Mouse (Mus musculus): ENCODE results near the gene Slfn3. TPM values are rescaled to one million over a fixed set of nuclear protein-coding genes. Genes with fewer than 3 reads are reported as not detected.
"Not testable (repeated sequence)": the region's sequence is repeated elsewhere in the genome, so short reads cannot be mapped to it uniquely, and the experiment has no call there.

Gene Slfn3
- polyA plus RNA-seq, 1 experiment from 2014 or later: 1.8 TPM

GRCm38 (mm10) chr11:83227926-83228723 lies 37.0 kb downstream of the Slfn3 start:
- H3K9me3 ChIP-seq (replicated peaks; ENCODE audit: low read length): no peaks in the 10 kb centered on the region
- TF ChIP-seq CTCF (IDR thresholded peaks at IDR 0.05; ENCODE audit: low read depth): no peak
- no peak overlapping the region for H3K4me3 ChIP-seq (replicated peaks; ENCODE audit: low read depth, low read length)
- H3K4me1 ChIP-seq (replicated peaks; ENCODE audit: insufficient read depth, low read length): no peaks in the 10 kb centered on the region
- WGBS: 86% methylated on average over 7 of the region's 7 CpGs
- H3K9ac ChIP-seq (ENCODE audit: low read depth, low read length): no peak overlapping the region
- ATAC-seq (replicated peaks; ENCODE audit: low FRiP score, low read depth): no peak
- H3K27me3 ChIP-seq (ENCODE audit: insufficient read depth, low read length): no peaks in the 10 kb centered on the region
- no peak overlapping the region for H3K27ac ChIP-seq
- H3K36me3 ChIP-seq (ENCODE audit: insufficient read depth, low read length): no peaks in the 10 kb centered on the region
- H3K4me2 ChIP-seq (ENCODE audit: low read length): no peak overlapping the region
- DNase-seq (ENCODE audit: low spot score): no peak

- no peak for ATAC-seq (replicated peaks; ENCODE audit: low FRiP score, low read depth)
These were observed 39.8 kb downstream of the Slfn3 start for GRCm38 (mm10) chr11:83230966-83231365.

GRCm38 (mm10) chr11:83233621-83234020 lies 42.5 kb downstream of the Slfn3 start:
- DNase-seq (ENCODE audit: low spot score); ATAC-seq (replicated peaks; ENCODE audit: low FRiP score, low read depth); H3K9me3 ChIP-seq (replicated peaks; ENCODE audit: low read length); H3K9ac ChIP-seq (ENCODE audit: low read depth, low read length); H3K27me3 ChIP-seq (ENCODE audit: insufficient read depth, low read length); H3K36me3 ChIP-seq (ENCODE audit: insufficient read depth, low read length); H3K4me3 ChIP-seq (replicated peaks; ENCODE audit: low read depth, low read length); H3K4me2 ChIP-seq (ENCODE audit: low read length); H3K27ac ChIP-seq; H3K4me1 ChIP-seq (replicated peaks; ENCODE audit: insufficient read depth, low read length): not testable (repeated sequence)
- WGBS: 48% methylated on average over 5 of the region's 5 CpGs

More at GRCm38 (mm10) chr11:83230966-83231365, 39.8 kb downstream of the Slfn3 start:
- WGBS: 73% methylated on average over 3 of the region's 3 CpGs
- TF ChIP-seq CTCF (IDR thresholded peaks at IDR 0.05; ENCODE audit: low read depth): peak; percentile 51
- no peak overlapping the region for H3K4me2 ChIP-seq (ENCODE audit: low read length)
- peak; percentile 16 for DNase-seq (ENCODE audit: low spot score)
- H3K4me1 ChIP-seq (replicated peaks; ENCODE audit: insufficient read depth, low read length): no peaks in the 10 kb centered on the region
- no peaks in the 10 kb centered on the region for H3K9me3 ChIP-seq (replicated peaks; ENCODE audit: low read length)
- no peak overlapping the region for H3K9ac ChIP-seq (ENCODE audit: low read depth, low read length)
- no peak overlapping the region for H3K4me3 ChIP-seq (replicated peaks; ENCODE audit: low read depth, low read length)
- H3K36me3 ChIP-seq (ENCODE audit: insufficient read depth, low read length): no peaks in the 10 kb centered on the region
- no peaks in the 10 kb centered on the region for H3K27me3 ChIP-seq (ENCODE audit: insufficient read depth, low read length)
- H3K27ac ChIP-seq: no peak overlapping the region

GRCm38 (mm10) chr11:83237390-83237789 lies 46.3 kb downstream of the Slfn3 start:
- not testable (repeated sequence) for H3K27ac ChIP-seq; H3K9me3 ChIP-seq (replicated peaks; ENCODE audit: low read length); H3K27me3 ChIP-seq (ENCODE audit: insufficient read depth, low read length); ATAC-seq (replicated peaks; ENCODE audit: low FRiP score, low read depth); H3K4me1 ChIP-seq (replicated peaks; ENCODE audit: insufficient read depth, low read length); H3K4me2 ChIP-seq (ENCODE audit: low read length); H3K4me3 ChIP-seq (replicated peaks; ENCODE audit: low read depth, low read length); H3K9ac ChIP-seq (ENCODE audit: low read depth, low read length); DNase-seq (ENCODE audit: low spot score); H3K36me3 ChIP-seq (ENCODE audit: insufficient read depth, low read length)
- 83% methylated on average over 9 of the region's 9 CpGs for WGBS

GRCm38 (mm10) chr11:83238389-83238788 lies 47.3 kb downstream of the Slfn3 start:
- Histone ChIP-seq H3K27ac (no peak overlapping the region), H3K9ac (ENCODE audit: low read depth, low read length) (no peak overlapping the region), H3K4me1 (replicated peaks; ENCODE audit: insufficient read depth, low read length) (no peaks in the 10 kb centered on the region), H3K9me3 (replicated peaks; ENCODE audit: low read length) (no peaks in the 10 kb centered on the region), H3K4me3 (replicated peaks; ENCODE audit: low read depth, low read length) (no peak overlapping the region), H3K27me3 (ENCODE audit: insufficient read depth, low read length) (no peaks in the 10 kb centered on the region), H3K4me2 (ENCODE audit: low read length) (no peak overlapping the region), H3K36me3 (ENCODE audit: insufficient read depth, low read length) (no peaks in the 10 kb centered on the region)
- no peak for TF ChIP-seq CTCF (IDR thresholded peaks at IDR 0.05; ENCODE audit: low read depth)
- ATAC-seq (replicated peaks; ENCODE audit: low FRiP score, low read depth): no peak
- WGBS: 89% methylated on average over 2 of the region's 2 CpGs
- DNase-seq (ENCODE audit: low spot score): no peak

- ATAC-seq (replicated peaks; ENCODE audit: low FRiP score, low read depth): no peak
These were observed 48.7 kb downstream of the Slfn3 start for GRCm38 (mm10) chr11:83239811-83240210.

GRCm38 (mm10) chr11:83257211-83257610 lies 66.1 kb downstream of the Slfn3 start:
- not testable (repeated sequence) for H3K4me1 ChIP-seq (replicated peaks; ENCODE audit: insufficient read depth, low read length); H3K9ac ChIP-seq (ENCODE audit: low read depth, low read length); DNase-seq (ENCODE audit: low spot score); H3K4me2 ChIP-seq (ENCODE audit: low read length); ATAC-seq (replicated peaks; ENCODE audit: low FRiP score, low read depth); H3K9me3 ChIP-seq (replicated peaks; ENCODE audit: low read length); H3K36me3 ChIP-seq (ENCODE audit: insufficient read depth, low read length); H3K4me3 ChIP-seq (replicated peaks; ENCODE audit: low read depth, low read length); H3K27me3 ChIP-seq (ENCODE audit: insufficient read depth, low read length); H3K27ac ChIP-seq
- 42% methylated on average over 5 of the region's 5 CpGs for WGBS

More at GRCm38 (mm10) chr11:83239811-83240210, 48.7 kb downstream of the Slfn3 start:
- H3K4me2 ChIP-seq (ENCODE audit: low read length): no peak overlapping the region
- no peak for DNase-seq (ENCODE audit: low spot score)
- no peaks in the 10 kb centered on the region for H3K36me3 ChIP-seq (ENCODE audit: insufficient read depth, low read length)
- WGBS: 27% methylated on average over 2 of the region's 2 CpGs
- H3K27ac ChIP-seq: no peak overlapping the region
- no peaks in the 10 kb centered on the region for H3K27me3 ChIP-seq (ENCODE audit: insufficient read depth, low read length)
- H3K4me1 ChIP-seq (replicated peaks; ENCODE audit: insufficient read depth, low read length): no peaks in the 10 kb centered on the region
- H3K4me3 ChIP-seq (replicated peaks; ENCODE audit: low read depth, low read length): no peak overlapping the region
- no peak overlapping the region for H3K9ac ChIP-seq (ENCODE audit: low read depth, low read length)
- TF ChIP-seq CTCF (IDR thresholded peaks at IDR 0.05; ENCODE audit: low read depth): no peak
- no peaks in the 10 kb centered on the region for H3K9me3 ChIP-seq (replicated peaks; ENCODE audit: low read length)
